Mouse (Mus musculus) CH12.LX (cell line): ENCODE measurements around the gene Ptpn5. TPM values are rescaled to one million over a fixed set of nuclear protein-coding genes. Genes with fewer than 3 reads are reported as not detected.

Experiments
- DNase-seq: peaks from one replicate; pipeline ENCODE4 v3.0.0-alpha.2; 2013; ENCODE audit errors: extremely low read depth
- H3K27ac ChIP-seq: 2 replicates; pipeline ENCODE4 v1.5.1; 2012; ENCODE audit warnings: low read depth, mild to moderate bottlenecking, control low read depth, moderate library complexity; ENCODE audit not compliant: insufficient read depth
- H3K27me3 ChIP-seq: replicated peaks from 2 replicates; pipeline ENCODE3; 2012; ENCODE audit warnings: inconsistent platforms
- H3K36me3 ChIP-seq, 2 experiments: replicated peaks in 1 of 2; 2 replicates each; pipeline versions ENCODE3 to v1.6.1; 2012; ENCODE audit warnings: inconsistent platforms in 1 of 2, low read length in 1 of 2, mild to moderate bottlenecking in 1 of 2, mixed read lengths in 1 of 2, moderate library complexity in 1 of 2; ENCODE audit not compliant: control insufficient read depth in 1 of 2, insufficient read depth in 1 of 2
- H3K4me1 ChIP-seq, 2 experiments: 2 replicates each; pipeline ENCODE4 v1.6.1; 2012; ENCODE audit warnings: inconsistent platforms in 1 of 2, moderate library complexity in 1 of 2; ENCODE audit not compliant: insufficient read depth in 2 of 2, control insufficient read depth in 1 of 2
- H3K4me2 ChIP-seq: 2 replicates; pipeline ENCODE4 v1.6.1; 2012; ENCODE audit warnings: low read depth, mild to moderate bottlenecking, control low read depth; ENCODE audit not compliant: poor library complexity, insufficient read depth, severe bottlenecking
- H3K4me3 ChIP-seq, 3 experiments: fragments of 150-350 bp in 1 of 3; sonication (generic) in 1 of 3; replicated peaks in 1 of 3; 2 replicates each; pipeline versions ENCODE3 to v1.5.1; 2011 to 2012; ENCODE audit warnings: low read depth in 2 of 3, low read length in 2 of 3, mild to moderate bottlenecking in 2 of 3, moderate library complexity in 2 of 3, control low read depth in 1 of 3, improper control_type of control experiment in 1 of 3, inconsistent platforms in 1 of 3, mixed read lengths in 1 of 3; ENCODE audit not compliant: poor library complexity in 1 of 3
- H3K79me2 ChIP-seq: replicated peaks from 2 replicates; pipeline ENCODE4 v1.6.1; 2012; ENCODE audit warnings: mild to moderate bottlenecking, moderate library complexity; ENCODE audit not compliant: control insufficient read depth, poor library complexity, insufficient read depth, severe bottlenecking; ENCODE audit errors: extremely low read depth
- H3K9ac ChIP-seq: 2 replicates; pipeline ENCODE4 v1.6.1; 2012; ENCODE audit warnings: low read depth, mild to moderate bottlenecking, control low read depth, moderate library complexity; ENCODE audit not compliant: insufficient read depth
- H3K9me3 ChIP-seq: replicated peaks from 2 replicates; pipeline ENCODE3; 2012; ENCODE audit warnings: low read length, inconsistent platforms, mixed read lengths
- BHLHE40 ChIP-seq: IDR thresholded peaks from 2 replicates; pipeline ENCODE4 v1.6.1; 2011; ENCODE audit warnings: mild to moderate bottlenecking, low read depth, low read length, improper control_type of control experiment
- CTCF ChIP-seq, 2 experiments: IDR thresholded peaks in 1 of 2; conservative IDR thresholded peaks in 1 of 2; 2 replicates each; pipeline ENCODE4 v1.5.1; 2011 to 2012; ENCODE audit warnings: low read depth in 2 of 2, low read length in 2 of 2, improper control_type of control experiment in 1 of 2, inconsistent platforms in 1 of 2, mild to moderate bottlenecking in 1 of 2, moderate library complexity in 1 of 2
- E2F4 ChIP-seq: IDR thresholded peaks from 2 replicates; pipeline ENCODE4 v1.6.1; 2011; ENCODE audit warnings: low read depth, low read length, improper control_type of control experiment; ENCODE audit not compliant: insufficient replicate concordance
- ELF1 ChIP-seq: IDR thresholded peaks from 2 replicates; pipeline ENCODE4 v1.6.1; 2014; ENCODE audit warnings: low read depth, mild to moderate bottlenecking, inconsistent platforms, low read length, improper control_type of control experiment
- ETS1 ChIP-seq: conservative IDR thresholded peaks from 2 replicates; pipeline ENCODE4 v1.6.1; 2012; ENCODE audit warnings: low read depth, mild to moderate bottlenecking, inconsistent platforms, low read length, improper control_type of control experiment, moderate library complexity
- HCFC1 ChIP-seq: IDR thresholded peaks from 2 replicates; pipeline ENCODE4 v1.6.1; 2012; ENCODE audit warnings: low read depth, mild to moderate bottlenecking, inconsistent platforms, low read length, improper control_type of control experiment
- KAT2A ChIP-seq: IDR thresholded peaks from 2 replicates; pipeline ENCODE4 v1.6.1; 2012; ENCODE audit warnings: low read length, improper control_type of control experiment, inconsistent platforms; ENCODE audit not compliant: insufficient replicate concordance
- MAFK ChIP-seq: IDR thresholded peaks from 2 replicates; pipeline ENCODE4 v1.6.1; 2011; ENCODE audit warnings: low read length, improper control_type of control experiment; ENCODE audit not compliant: insufficient replicate concordance
- MEF2A ChIP-seq: IDR thresholded peaks from 2 replicates; pipeline ENCODE4 v1.6.1; 2014; ENCODE audit warnings: low read depth, mild to moderate bottlenecking, inconsistent platforms, low read length, improper control_type of control experiment, borderline replicate concordance
- NELFE ChIP-seq: IDR thresholded peaks from 2 replicates; pipeline ENCODE4 v1.6.1; 2011; ENCODE audit warnings: low read depth, low read length, improper control_type of control experiment
- POLR2A ChIP-seq: IDR thresholded peaks from 2 replicates; pipeline ENCODE4 v1.6.1; 2011; ENCODE audit warnings: low read depth, mild to moderate bottlenecking, improper control_type of control experiment, low read length
- POLR2AphosphoS2 ChIP-seq: IDR thresholded peaks from 2 replicates; pipeline ENCODE4 v1.6.1; 2011; ENCODE audit warnings: low read depth, low read length, improper control_type of control experiment
- SMC3 ChIP-seq: IDR thresholded peaks from 2 replicates; pipeline ENCODE4 v1.6.1; 2011; ENCODE audit warnings: low read depth, low read length, improper control_type of control experiment
- TBP ChIP-seq: conservative IDR thresholded peaks from 2 replicates; pipeline ENCODE4 v1.6.1; 2011; ENCODE audit warnings: low read depth, low read length, improper control_type of control experiment
- TCF12 ChIP-seq: IDR thresholded peaks from 2 replicates; pipeline ENCODE4 v1.6.1; 2014; ENCODE audit warnings: low read depth, mild to moderate bottlenecking, inconsistent platforms, low read length, improper control_type of control experiment
- ZMIZ1 ChIP-seq: IDR thresholded peaks from 2 replicates; pipeline ENCODE4 v1.6.1; 2012; ENCODE audit warnings: low read depth, mild to moderate bottlenecking, inconsistent platforms, low read length, improper control_type of control experiment
- ZNF384 ChIP-seq: IDR thresholded peaks from 2 replicates; pipeline ENCODE4 v1.6.1; 2012; ENCODE audit warnings: low read depth, low read length, improper control_type of control experiment, inconsistent platforms
- dilution Hi-C: fragments of 300-500 bp; cut with MboI; formaldehyde crosslinking; loops from 2 replicates; pipeline ENCODE4 v1.14.3; 2020; ENCODE audit warnings: low sequenced_read_pairs; ENCODE audit not compliant: extremely low pct_unique_long_range_greater_than_20kb, extremely low pct_ligation_motif_present
- in situ Hi-C: fragments of 300-500 bp; cut with MboI; formaldehyde crosslinking; loops from 3 replicates; pipeline ENCODE4 v1.14.3; 2019; ENCODE audit warnings: low sequenced_read_pairs, low pct_ligation_motif_present, low pct_unique_long_range_greater_than_20kb, mixed read lengths
- polyA plus RNA-seq: library from polyadenylated mRNA; unstranded; fragments of >175 nt; gene quantifications from 2 replicates; pipeline ENCODE4 v1.2.1, GENCODE M21; 2012; ENCODE audit warnings: low read depth; ENCODE audit not compliant: insufficient read length
- total RNA-seq, 2 experiments: library from RNA; depleted of rRNA; stranded (reverse); fragments of 300-350 nt in 1 of 2; fragments of >200 nt in 1 of 2; gene quantifications; 2 replicates each; pipeline ENCODE4 v1.2.3; 2012 to 2014

Gene Ptpn5
- total and polyA plus RNA-seq, 3 experiments, result 0.90 to 3.4 (median 1.9) TPM

DNA sequence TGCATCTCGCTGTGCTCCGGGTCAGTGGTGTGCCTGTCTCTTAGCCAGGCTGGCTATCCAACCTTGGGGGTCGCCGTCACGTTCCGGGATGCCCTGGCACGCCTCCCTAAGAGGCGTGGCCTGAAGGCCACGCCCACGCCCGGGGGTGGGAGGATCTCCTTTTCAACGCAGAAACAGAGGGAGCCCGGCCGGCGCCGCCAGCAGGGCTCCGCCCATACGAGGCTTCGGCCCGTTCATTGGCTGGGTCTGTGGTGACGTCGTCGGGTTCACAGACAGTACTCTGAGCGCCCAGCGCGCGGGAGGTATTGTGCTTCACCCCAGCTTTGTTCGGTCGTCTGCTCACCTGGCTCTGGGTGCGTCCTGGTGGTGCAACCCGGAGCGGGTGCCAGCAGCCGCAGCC lies 83.1 kb downstream of the Ptpn5 start, which contains the start of gene Tmem86a:
Gene Tmem86a, plus strand, starts transcription at position 236 of the 400 bp plus-strand sequence.
- in situ Hi-C loops, result no loop called here
- peaks cover 16 to 28% of the 10 kb centered on the region in 2 experiments; a peak in 3 of 4 replicates for H3K4me1 ChIP-seq
- H3K4me2 ChIP-seq, result peak within 1 kb of the TSS; percentile 88
- peaks cover 0 to 8% of the 10 kb centered on the region in 2 experiments for H3K36me3 ChIP-seq
- dilution Hi-C loops, result no loop called here
- peak; percentile 93 for DNase-seq
- no peak within 1 kb of the TSS for H3K27ac ChIP-seq
- TF ChIP-seq KAT2A (no peak), POLR2A (peak; percentile 63), MEF2A (no peak), ZMIZ1 (no peak), BHLHE40 (peak; percentile 94), E2F4 (no peak), POLR2AphosphoS2 (no peak), ETS1 (no peak), MAFK (no peak), TCF12 (0 out of 2 replicates have a peak, but pooled peaks have one; percentile 22), NELFE (no peak), SMC3 (no peak), HCFC1 (no peak; the same call in 1 of the 2 replicates), CTCF (conservative IDR thresholded peaks at IDR 0.05 in 1 of 2, IDR thresholded peaks at IDR 0.05 in 1 of 2; ENCODE audit: low read depth in 2 of 2, low read length in 2 of 2) (no peak), TBP (0 out of 2 replicates have a peak, but pooled peaks have one; percentile 30)
- H3K9me3 ChIP-seq, result no peaks in the 10 kb centered on the region
- peak within 1 kb of the TSS; percentile 15; the same call in 1 of the 2 replicates for H3K9ac ChIP-seq
- peaks cover 25% of the 10 kb centered on the region for H3K27me3 ChIP-seq
- peak within 1 kb of the TSS; percentile 51 to 74 (median 59) for H3K4me3 ChIP-seq
- no peaks in the 10 kb centered on the region for H3K79me2 ChIP-seq

DNA sequence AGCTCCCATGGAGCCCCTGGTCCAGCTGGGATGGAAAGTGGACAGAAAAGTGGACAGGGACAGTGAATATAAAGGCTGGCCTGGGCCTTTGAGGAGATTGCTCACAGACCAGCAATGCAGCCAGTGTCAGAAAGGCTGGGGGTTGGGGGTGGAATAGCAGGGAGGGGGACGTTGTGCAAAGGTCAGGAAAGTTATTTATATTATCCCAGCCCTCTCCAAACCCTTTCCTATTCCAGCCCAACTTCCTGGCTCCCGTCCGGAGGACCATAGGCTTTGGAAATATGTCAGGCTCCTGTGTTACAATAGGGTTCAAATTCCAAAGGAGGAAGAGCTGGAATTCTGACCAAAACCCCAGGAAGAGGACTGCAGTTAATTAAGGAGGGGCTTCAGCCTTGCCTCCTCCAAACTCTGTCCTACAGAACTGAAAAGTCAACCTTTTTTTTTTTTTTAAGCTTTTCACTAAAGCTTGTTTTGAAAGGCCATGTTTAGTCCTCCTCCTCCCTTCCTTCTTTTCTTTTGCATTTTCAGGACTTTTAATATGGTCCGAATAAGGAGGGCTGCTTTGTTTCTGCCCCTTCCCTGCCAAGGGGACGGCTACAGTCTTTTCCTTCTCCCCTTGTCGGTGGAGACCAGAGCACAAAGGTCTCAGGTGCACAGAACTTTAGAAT lies 90.5 kb downstream of the Ptpn5 start:
- H3K27me3 ChIP-seq, result peaks cover 9% of the 10 kb centered on the region
- TF ChIP-seq ZNF384 (peak; percentile 56), ELF1 (no peak)
- H3K4me1 ChIP-seq, result no peaks in the 10 kb centered on the region
- no peak overlapping the region for H3K27ac ChIP-seq
- in situ Hi-C loops, result no loop called here
- no peak overlapping the region for H3K9ac ChIP-seq
- no peaks in the 10 kb centered on the region for H3K36me3 ChIP-seq
- no peak for DNase-seq
- dilution Hi-C loops, result no loop called here
- no peaks in the 10 kb centered on the region for H3K9me3 ChIP-seq
- H3K4me2 ChIP-seq, result no peak overlapping the region
- H3K4me3 ChIP-seq, result no peak overlapping the region
- no peaks in the 10 kb centered on the region for H3K79me2 ChIP-seq
